Mouse (Mus musculus) embryonic facial prominence, embryonic 11.5 days (tissue): ENCODE data around the gene 4930524J08Rik. TPM values are rescaled to one million over a fixed set of nuclear protein-coding genes. Genes with fewer than 3 reads are reported as not detected.

Source experiments
- ATAC-seq: fragments of 200-750 bp; cut with Nextera tagmentation; replicated peaks from 2 replicates; pipeline ENCODE4 v1.8.0; 2017; ENCODE audit warnings: low read depth; ENCODE audit not compliant: insufficient number of reproducible peaks, low FRiP score, low TSS enrichment
- DNase-seq: peaks from one replicate; pipeline ENCODE4 v3.0.0-alpha.2; 2015; ENCODE audit warnings: low spot score
- H3K27ac ChIP-seq: fragments of 300-500 bp; sonication (generic); replicated peaks from 2 replicates; pipeline ENCODE4 v1.5.1; 2014; ENCODE audit warnings: mild to moderate bottlenecking, low read depth, low read length, control low read depth
- H3K27me3 ChIP-seq: fragments of 300-500 bp; sonication (generic); 2 replicates; pipeline ENCODE4 v1.6.1; 2014; ENCODE audit warnings: mild to moderate bottlenecking, low read length, moderate library complexity, mixed read lengths; ENCODE audit not compliant: control insufficient read depth, insufficient read depth
- H3K36me3 ChIP-seq: fragments of 300-500 bp; sonication (generic); replicated peaks from 2 replicates; pipeline ENCODE4 v1.6.1; 2014; ENCODE audit warnings: low read depth, mild to moderate bottlenecking, low read length, moderate library complexity, mixed read lengths; ENCODE audit not compliant: control insufficient read depth, insufficient read depth
- H3K4me1 ChIP-seq: fragments of 300-500 bp; sonication (generic); 2 replicates; pipeline ENCODE4 v1.6.1; 2014; ENCODE audit warnings: low read length, mixed read lengths; ENCODE audit not compliant: control insufficient read depth, insufficient read depth
- H3K4me2 ChIP-seq: fragments of 300-500 bp; sonication (generic); 2 replicates; pipeline ENCODE4 v1.6.1; 2014; ENCODE audit warnings: low read depth, mild to moderate bottlenecking, control low read depth, low read length, moderate library complexity
- H3K4me3 ChIP-seq: fragments of 300-500 bp; sonication (generic); 2 replicates; pipeline ENCODE4 v1.5.1; 2014; ENCODE audit warnings: low read depth, low read length, control low read depth
- H3K9ac ChIP-seq: fragments of 300-500 bp; sonication (generic); replicated peaks from 2 replicates; pipeline ENCODE4 v1.6.1; 2014; ENCODE audit warnings: mild to moderate bottlenecking, control low read depth, low read length
- H3K9me3 ChIP-seq: fragments of 300-500 bp; sonication (generic); replicated peaks from 2 replicates; pipeline ENCODE4 v1.6.1; 2016; ENCODE audit warnings: mild to moderate bottlenecking, low read length, inconsistent platforms, mixed read lengths; ENCODE audit not compliant: control insufficient read depth
- WGBS: fragments of 180-500 bp; shearing (Covaris S2); extraction: QIAGEN DNeasy Blood & Tissue Kit; methylation state at CpG from one replicate; pipeline ENCODE4 v1.1.7; 2014; 5-methylcytosine and 5-hydroxymethylcytosine counted together
- polyA plus RNA-seq: library from polyadenylated mRNA; unstranded; fragments of >200 nt; fragmentation: Nextera tagmentation; extraction: Ambion mirVana; gene quantifications from 2 replicates; pipeline ENCODE4 v1.2.1, GENCODE M21; 2014

4930524J08Rik gene
- polyA plus RNA-seq = 2.6 and 3.3 TPM in 2 replicates

- under 1% methylated on average over 69 of the region's 97 CpGs for WGBS
- DNase-seq (peak; percentile 99), ATAC-seq (peak; percentile 96)
- no peaks in the 10 kb centered on the region for H3K9me3 ChIP-seq
- H3K4me3 ChIP-seq = peak within 1 kb of the TSS; percentile 84
- H3K4me2 ChIP-seq = peak within 1 kb of the TSS; percentile 69
- H3K27ac ChIP-seq = peak within 1 kb of the TSS; percentile 99
- H3K27me3 ChIP-seq = no peaks in the 10 kb centered on the region
- H3K4me1 ChIP-seq = no peaks in the 10 kb centered on the region
- no peaks in the 10 kb centered on the region for H3K36me3 ChIP-seq
- H3K9ac ChIP-seq = peak within 1 kb of the TSS; percentile 99
These were observed at the start of gene 4930524J08Rik, which contains the start of gene Hnrnpd for GRCm38 (mm10) chr5:99978699-99979442. TSS of gene 4930524J08Rik (plus strand) at chr5:99979061. TSS of gene Hnrnpd (minus strand) at chr5:99978938.

GRCm38 (mm10) chr5:99931910-99932309 lies 47.0 kb upstream of the 4930524J08Rik start:
- no peak overlapping the region for H3K4me2 ChIP-seq
- no peaks in the 10 kb centered on the region for H3K36me3 ChIP-seq
- no peak overlapping the region for H3K27ac ChIP-seq
- no peak for DNase-seq
- H3K9me3 ChIP-seq = no peaks in the 10 kb centered on the region
- no peak overlapping the region for H3K4me3 ChIP-seq
- no peaks in the 10 kb centered on the region for H3K27me3 ChIP-seq
- 86% methylated on average over 6 of the region's 6 CpGs for WGBS
- no peak overlapping the region for H3K9ac ChIP-seq
- H3K4me1 ChIP-seq = no peaks in the 10 kb centered on the region
- ATAC-seq = no peak

GRCm38 (mm10) chr5:99939440-99939839 lies 39.4 kb upstream of the 4930524J08Rik start:
- Histone ChIP-seq H3K27ac (no peak overlapping the region), H3K4me3 (no peak overlapping the region), H3K36me3 (no peaks in the 10 kb centered on the region), H3K4me1 (no peaks in the 10 kb centered on the region), H3K9ac (no peak overlapping the region), H3K27me3 (no peaks in the 10 kb centered on the region), H3K9me3 (no peaks in the 10 kb centered on the region), H3K4me2 (no peak overlapping the region)
- DNase-seq (no peak), ATAC-seq (no peak)
- 87% methylated on average over 3 of the region's 3 CpGs for WGBS

GRCm38 (mm10) chr5:99941273-99941672 lies 37.6 kb upstream of the 4930524J08Rik start:
- H3K27me3 ChIP-seq = no peaks in the 10 kb centered on the region
- no peaks in the 10 kb centered on the region for H3K36me3 ChIP-seq
- no peak overlapping the region for H3K4me3 ChIP-seq
- H3K9me3 ChIP-seq = no peaks in the 10 kb centered on the region
- no peak overlapping the region for H3K4me2 ChIP-seq
- H3K27ac ChIP-seq = no peak overlapping the region
- H3K4me1 ChIP-seq = no peaks in the 10 kb centered on the region
- DNase-seq (no peak), ATAC-seq (no peak)
- WGBS = 75% methylated on average over 10 of the region's 10 CpGs
- H3K9ac ChIP-seq = no peak overlapping the region

GRCm38 (mm10) chr5:99941776-99942502 lies 36.9 kb upstream of the 4930524J08Rik start:
- H3K9ac ChIP-seq = no peak overlapping the region
- H3K4me3 ChIP-seq = no peak overlapping the region
- H3K9me3 ChIP-seq = no peaks in the 10 kb centered on the region
- H3K27me3 ChIP-seq = no peaks in the 10 kb centered on the region
- ATAC-seq (no peak), DNase-seq (no peak)
- H3K36me3 ChIP-seq = no peaks in the 10 kb centered on the region
- no peaks in the 10 kb centered on the region for H3K4me1 ChIP-seq
- H3K27ac ChIP-seq = no peak overlapping the region
- H3K4me2 ChIP-seq = no peak overlapping the region
- 54% methylated on average over 10 of the region's 10 CpGs for WGBS

GRCm38 (mm10) chr5:99952513-99952912 lies 26.3 kb upstream of the 4930524J08Rik start:
- WGBS = 86% methylated on average over 5 of the region's 5 CpGs
- Histone ChIP-seq H3K4me3 (no peak overlapping the region), H3K9me3 (no peaks in the 10 kb centered on the region), H3K27me3 (no peaks in the 10 kb centered on the region), H3K4me1 (no peaks in the 10 kb centered on the region), H3K36me3 (no peaks in the 10 kb centered on the region), H3K9ac (no peak overlapping the region), H3K27ac (no peak overlapping the region), H3K4me2 (no peak overlapping the region)
- DNase-seq (no peak), ATAC-seq (no peak; the same call in 1 of the 2 replicates)

GRCm38 (mm10) chr5:99953883-99954282 lies 25.0 kb upstream of the 4930524J08Rik start:
- no peak overlapping the region for H3K27ac ChIP-seq
- H3K27me3 ChIP-seq = no peaks in the 10 kb centered on the region
- no peak overlapping the region for H3K9ac ChIP-seq
- H3K4me1 ChIP-seq = no peaks in the 10 kb centered on the region
- no peaks in the 10 kb centered on the region for H3K9me3 ChIP-seq
- no peak for ATAC-seq
- peaks cover 3% of the 10 kb centered on the region; the same call in 1 of the 2 replicates for H3K36me3 ChIP-seq
- peak; percentile 37 for DNase-seq
- no peak overlapping the region for H3K4me3 ChIP-seq
- H3K4me2 ChIP-seq = no peak overlapping the region
- 43% methylated on average over 1 of the region's 1 CpGs for WGBS

- no peak for ATAC-seq
- no peak overlapping the region for H3K9ac ChIP-seq
These were observed 20.2 kb upstream of the 4930524J08Rik start for GRCm38 (mm10) chr5:99958666-99959065.

More at GRCm38 (mm10) chr5:99958666-99959065, 20.2 kb upstream of the 4930524J08Rik start:
- WGBS = 97% methylated on average over 1 of the region's 1 CpGs
- H3K27me3 ChIP-seq = no peaks in the 10 kb centered on the region
- no peak overlapping the region for H3K4me3 ChIP-seq
- no peak overlapping the region for H3K4me2 ChIP-seq
- H3K36me3 ChIP-seq = peaks cover 11% of the 10 kb centered on the region
- no peak overlapping the region for H3K27ac ChIP-seq
- H3K4me1 ChIP-seq = no peaks in the 10 kb centered on the region
- no peaks in the 10 kb centered on the region for H3K9me3 ChIP-seq
- no peak for DNase-seq
